Mouse (Mus musculus) hindbrain, embryonic 13.5 days (tissue): ENCODE results near the gene Ext2. TPM values are rescaled to one million over a fixed set of nuclear protein-coding genes. Genes with fewer than 3 reads are reported as not detected.

Experiments used
- ATAC-seq: fragments of 200-750 bp; cut with Nextera tagmentation; 2 replicates; pipeline ENCODE4 v1.8.0; 2017; ENCODE audit warnings: moderate TSS enrichment; ENCODE audit not compliant: low FRiP score
- H3K27ac ChIP-seq: fragments of 300-500 bp; sonication (generic); 2 replicates; pipeline ENCODE4 v1.5.1; 2015; ENCODE audit warnings: inconsistent platforms, mild to moderate bottlenecking, moderate library complexity
- H3K27me3 ChIP-seq: fragments of 300-500 bp; sonication (generic); 2 replicates; pipeline ENCODE4 v1.6.1; 2015; ENCODE audit warnings: mild to moderate bottlenecking, inconsistent platforms
- H3K36me3 ChIP-seq: fragments of 300-500 bp; sonication (generic); 2 replicates; pipeline ENCODE4 v1.6.1; 2015; ENCODE audit warnings: mild to moderate bottlenecking, inconsistent platforms
- H3K4me1 ChIP-seq: fragments of 300-500 bp; sonication (generic); replicated peaks from 2 replicates; pipeline ENCODE4 v1.6.1; 2015; ENCODE audit warnings: inconsistent platforms
- H3K4me2 ChIP-seq: fragments of 300-500 bp; sonication (generic); 2 replicates; pipeline ENCODE4 v1.6.1; 2015; ENCODE audit warnings: inconsistent platforms, mild to moderate bottlenecking, moderate library complexity
- H3K4me3 ChIP-seq: fragments of 300-500 bp; sonication (generic); 2 replicates; pipeline ENCODE4 v1.5.1; 2015; ENCODE audit warnings: mild to moderate bottlenecking, inconsistent platforms
- H3K9ac ChIP-seq: fragments of 300-500 bp; sonication (generic); 2 replicates; pipeline ENCODE4 v1.6.1; 2015; ENCODE audit warnings: mild to moderate bottlenecking, inconsistent platforms
- H3K9me3 ChIP-seq: fragments of 300-500 bp; sonication (generic); 2 replicates; pipeline ENCODE4 v1.6.1; 2016; ENCODE audit warnings: inconsistent platforms
- WGBS: fragments of 180-500 bp; shearing (Covaris S2); methylation state at CpG from one replicate; pipeline ENCODE4 v1.1.7; 2015; 5-methylcytosine and 5-hydroxymethylcytosine counted together
- polyA plus RNA-seq: library from polyadenylated mRNA; unstranded; fragments of >200 nt; fragmentation: Nextera tagmentation; extraction: Ambion mirVana; gene quantifications from 2 replicates; pipeline ENCODE4 v1.2.1, GENCODE M21; 2015

The Ext2 gene
- polyA plus RNA-seq, 1 experiment from 2014 or later: 70.4 TPM

DNA sequence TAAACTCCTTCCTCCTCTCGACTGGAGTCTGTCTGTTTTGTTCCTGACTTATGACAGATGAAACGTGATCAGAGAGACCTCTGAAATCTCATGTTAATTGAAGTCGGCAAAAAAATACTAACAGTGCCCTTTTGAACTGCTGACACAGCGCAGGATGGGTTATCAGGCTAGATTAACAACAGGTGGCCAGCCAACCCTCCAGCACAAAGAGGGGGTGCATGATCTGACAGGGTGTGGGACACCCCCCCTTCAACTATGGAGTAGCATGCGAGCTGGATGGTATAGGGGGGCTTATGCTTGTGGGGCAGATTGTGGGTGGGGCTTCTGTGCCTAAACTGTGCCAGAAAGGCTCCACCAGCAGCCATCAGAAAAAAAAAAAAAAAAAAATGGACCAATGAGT lies 141.0 kb downstream of the Ext2 start:
- H3K9ac ChIP-seq: no peak overlapping the region
- no peak for ATAC-seq
- H3K27ac ChIP-seq: no peak overlapping the region
- 56% methylated on average over 5 of the region's 5 CpGs for WGBS
- H3K4me3 ChIP-seq: no peak overlapping the region
- H3K4me2 ChIP-seq: no peak overlapping the region
- no peaks in the 10 kb centered on the region for H3K4me1 ChIP-seq
- no peaks in the 10 kb centered on the region for H3K27me3 ChIP-seq
- no peaks in the 10 kb centered on the region for H3K36me3 ChIP-seq
- H3K9me3 ChIP-seq: no peaks in the 10 kb centered on the region

GRCm38 (mm10) chr2:93677231-93677630 lies 145.1 kb downstream of the Ext2 start:
- no peaks in the 10 kb centered on the region for H3K36me3 ChIP-seq
- 0 out of 2 replicates have a peak, but pooled peaks have one; percentile 8 for ATAC-seq
- no peak overlapping the region for H3K4me2 ChIP-seq
- H3K27me3 ChIP-seq: no peaks in the 10 kb centered on the region
- H3K4me3 ChIP-seq: no peak overlapping the region
- no peak overlapping the region for H3K9ac ChIP-seq
- H3K27ac ChIP-seq: no peak overlapping the region
- peaks cover 7% of the 10 kb centered on the region; the same call in 1 of the 2 replicates for H3K4me1 ChIP-seq
- H3K9me3 ChIP-seq: no peaks in the 10 kb centered on the region
- 79% methylated on average over 14 of the region's 14 CpGs for WGBS

DNA sequence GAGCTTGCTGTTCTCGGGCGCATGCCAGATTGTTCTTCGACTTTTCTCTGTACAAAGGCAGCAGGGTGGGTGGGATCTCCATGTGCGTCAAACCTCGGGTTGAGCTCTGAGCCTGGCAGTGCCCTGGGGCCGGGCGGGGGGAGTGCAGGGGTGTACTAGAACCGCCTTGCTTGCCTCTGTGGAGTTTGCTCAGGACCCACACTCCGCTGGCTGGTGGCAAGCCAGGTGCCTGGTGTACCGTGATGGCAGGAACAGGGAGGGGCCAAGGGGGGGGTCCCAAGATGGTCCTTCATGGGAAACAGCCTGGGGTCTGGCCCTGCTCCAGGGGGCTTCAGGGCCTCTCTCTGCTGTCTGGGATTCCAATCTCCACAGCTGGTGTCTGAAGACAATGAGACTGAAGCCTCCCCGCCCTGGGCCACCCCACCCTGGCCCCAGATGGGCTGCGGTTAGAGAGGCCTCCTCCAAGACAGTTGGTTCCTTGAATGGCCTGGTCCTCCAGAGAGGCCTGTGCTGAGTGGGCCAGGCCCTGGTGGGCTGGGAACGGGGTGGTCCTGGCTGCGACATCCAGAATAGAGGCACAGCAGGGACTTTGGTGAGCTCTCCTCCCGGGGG lies 150.7 kb downstream of the Ext2 start:
- Histone ChIP-seq H3K4me3 (no peak overlapping the region), H3K9me3 (no peaks in the 10 kb centered on the region), H3K27ac (no peak overlapping the region), H3K4me1 (peaks cover 14% of the 10 kb centered on the region; the same call in 1 of the 2 replicates), H3K9ac (no peak overlapping the region), H3K27me3 (no peaks in the 10 kb centered on the region), H3K36me3 (no peaks in the 10 kb centered on the region), H3K4me2 (no peak overlapping the region)
- no peak for ATAC-seq
- 62% methylated on average over 15 of the region's 15 CpGs for WGBS

DNA sequence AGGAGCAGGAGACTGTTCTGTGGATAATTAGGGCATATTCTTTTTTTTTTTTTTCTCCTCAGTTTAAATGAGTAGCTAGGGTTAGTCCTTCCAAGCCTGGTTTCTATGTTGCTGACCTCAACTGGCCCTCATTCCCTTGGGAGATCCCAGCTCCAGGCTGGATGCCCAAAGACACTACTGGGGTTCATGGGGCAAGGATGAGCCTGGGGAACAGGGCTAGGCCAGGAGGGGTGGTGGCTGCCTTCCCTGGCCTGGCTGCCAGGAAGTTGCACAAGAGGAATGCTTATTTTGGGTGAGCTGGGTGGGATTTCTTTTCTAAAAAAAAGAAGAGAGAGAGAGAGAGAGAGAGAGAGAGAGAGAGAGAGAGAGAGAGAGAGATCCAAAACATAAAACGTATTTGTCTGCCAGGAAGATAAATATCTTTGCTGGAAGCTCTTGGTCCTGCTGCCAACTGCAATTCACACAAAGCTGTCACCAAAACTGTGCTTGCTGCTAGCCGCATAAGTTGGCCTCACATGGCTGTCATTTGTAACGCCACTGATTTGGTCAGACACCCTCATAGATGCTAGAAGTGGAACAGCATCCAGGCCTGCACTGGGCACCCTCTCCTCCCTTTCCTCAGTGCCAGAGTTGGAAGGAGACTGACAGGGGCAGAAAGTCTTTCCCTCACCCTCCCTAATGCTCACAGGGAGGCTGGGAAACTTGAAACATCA lies 156.1 kb downstream of the Ext2 start:
- Histone ChIP-seq H3K27ac (no peak overlapping the region), H3K9me3 (no peaks in the 10 kb centered on the region), H3K36me3 (no peaks in the 10 kb centered on the region), H3K27me3 (peaks cover 18% of the 10 kb centered on the region), H3K4me2 (no peak overlapping the region), H3K9ac (no peak overlapping the region), H3K4me3 (no peak overlapping the region), H3K4me1 (peaks cover 10% of the 10 kb centered on the region)
- WGBS: 69% methylated on average over 3 of the region's 3 CpGs
- ATAC-seq: no peak

GRCm38 (mm10) chr2:93665472-93665871 lies 156.9 kb downstream of the Ext2 start:
- H3K4me3 ChIP-seq: no peak overlapping the region
- H3K4me1 ChIP-seq: peaks cover 10% of the 10 kb centered on the region
- no peaks in the 10 kb centered on the region for H3K9me3 ChIP-seq
- no peak overlapping the region for H3K27ac ChIP-seq
- H3K9ac ChIP-seq: no peak overlapping the region
- no peak overlapping the region for H3K4me2 ChIP-seq
- no peak for ATAC-seq
- peaks cover 19% of the 10 kb centered on the region for H3K27me3 ChIP-seq
- WGBS: 82% methylated on average over 5 of the region's 5 CpGs
- H3K36me3 ChIP-seq: no peaks in the 10 kb centered on the region

- peaks cover 10% of the 10 kb centered on the region for H3K4me1 ChIP-seq
- no peaks in the 10 kb centered on the region for H3K36me3 ChIP-seq
- 0 out of 2 replicates have a peak overlapping the region, but pooled peaks have one; percentile 14 for H3K9ac ChIP-seq
- no peak overlapping the region for H3K27ac ChIP-seq
- no peak overlapping the region for H3K4me3 ChIP-seq
- no peak overlapping the region for H3K4me2 ChIP-seq
- H3K9me3 ChIP-seq: no peaks in the 10 kb centered on the region
- 22% methylated on average over 16 of the region's 16 CpGs for WGBS
- ATAC-seq: no peak
- H3K27me3 ChIP-seq: peaks cover 21% of the 10 kb centered on the region
These were observed 160.0 kb downstream of the Ext2 start for GRCm38 (mm10) chr2:93662240-93662865.

- H3K4me1 ChIP-seq: peaks cover 10% of the 10 kb centered on the region
- H3K9ac ChIP-seq: no peak overlapping the region
- peaks cover 29% of the 10 kb centered on the region for H3K27me3 ChIP-seq
- 83% methylated on average over 6 of the region's 6 CpGs for WGBS
- no peak for ATAC-seq
- no peaks in the 10 kb centered on the region for H3K36me3 ChIP-seq
- H3K4me2 ChIP-seq: no peak overlapping the region
- no peak overlapping the region for H3K4me3 ChIP-seq
- H3K9me3 ChIP-seq: no peaks in the 10 kb centered on the region
- no peak overlapping the region for H3K27ac ChIP-seq
These were observed 161.3 kb downstream of the Ext2 start for GRCm38 (mm10) chr2:93661096-93661495.

- ATAC-seq: no peak
- Histone ChIP-seq H3K9ac (no peak overlapping the region), H3K4me1 (peaks cover 10% of the 10 kb centered on the region), H3K9me3 (no peaks in the 10 kb centered on the region), H3K4me3 (no peak overlapping the region), H3K36me3 (no peaks in the 10 kb centered on the region), H3K27ac (no peak overlapping the region), H3K27me3 (peaks cover 34% of the 10 kb centered on the region), H3K4me2 (no peak overlapping the region)
- 78% methylated on average over 6 of the region's 6 CpGs for WGBS
These were observed 162.6 kb downstream of the Ext2 start for GRCm38 (mm10) chr2:93659705-93660308.

GRCm38 (mm10) chr2:93659004-93659403 lies 163.4 kb downstream of the Ext2 start:
- peaks cover 15% of the 10 kb centered on the region for H3K4me1 ChIP-seq
- H3K4me2 ChIP-seq: no peak overlapping the region
- no peak overlapping the region for H3K9ac ChIP-seq
- H3K27ac ChIP-seq: no peak overlapping the region
- no peaks in the 10 kb centered on the region for H3K36me3 ChIP-seq
- ATAC-seq: no peak
- H3K27me3 ChIP-seq: peaks cover 34% of the 10 kb centered on the region
- 37% methylated on average over 3 of the region's 3 CpGs for WGBS
- no peak overlapping the region for H3K4me3 ChIP-seq
- H3K9me3 ChIP-seq: no peaks in the 10 kb centered on the region

GRCm38 (mm10) chr2:93654336-93655055 lies 167.9 kb downstream of the Ext2 start:
- Histone ChIP-seq H3K4me2 (no peak overlapping the region), H3K36me3 (no peaks in the 10 kb centered on the region), H3K9ac (no peak overlapping the region), H3K9me3 (no peaks in the 10 kb centered on the region), H3K4me3 (no peak overlapping the region), H3K27me3 (peaks cover 45% of the 10 kb centered on the region), H3K4me1 (peaks cover 5% of the 10 kb centered on the region; the same call in 1 of the 2 replicates), H3K27ac (no peak overlapping the region)
- no peak for ATAC-seq
- 69% methylated on average over 11 of the region's 11 CpGs for WGBS

- Histone ChIP-seq H3K9ac (no peak overlapping the region), H3K9me3 (no peaks in the 10 kb centered on the region), H3K27me3 (peaks cover 80% of the 10 kb centered on the region), H3K4me3 (no peak overlapping the region), H3K27ac (no peak overlapping the region), H3K36me3 (no peaks in the 10 kb centered on the region), H3K4me1 (peaks cover 12% of the 10 kb centered on the region), H3K4me2 (no peak overlapping the region)
- 0 out of 2 replicates have a peak, but pooled peaks have one; percentile 49 for ATAC-seq
- 17% methylated on average over 4 of the region's 4 CpGs for WGBS
These were observed 173.0 kb downstream of the Ext2 start for GRCm38 (mm10) chr2:93649243-93649870.
